Mouse (Mus musculus): Measurements from ENCODE around the gene Slc26a8. TPM values are rescaled to one million over a fixed set of nuclear protein-coding genes. Genes with fewer than 3 reads are reported as not detected.

Slc26a8 gene
- total RNA-seq, 1 experiment: 1.1 TPM

GRCm38 (mm10) chr17:28707136-28707627, 17.1 kb upstream of the Slc26a8 start:
- TF ChIP-seq CHD2 (IDR thresholded peaks at IDR 0.05; ENCODE audit: low read depth, low read length) (no peak), MAFK (IDR thresholded peaks at IDR 0.05; ENCODE audit: insufficient read depth, low read depth, low read length) (no peak), HCFC1 (IDR thresholded peaks at IDR 0.05; ENCODE audit: borderline replicate concordance, insufficient read depth, low read length) (no peak), ZNF384 (IDR thresholded peaks at IDR 0.05; ENCODE audit: low read depth, low read length) (no peak), ZC3H11A (IDR thresholded peaks at IDR 0.05; ENCODE audit: borderline replicate concordance, low read depth, low read length) (no peak)
- Histone ChIP-seq H3K4me3 (ENCODE audit: insufficient read depth in 1 of 2, low read depth in 1 of 2, low read length in 2 of 2, poor library complexity in 1 of 2, severe bottlenecking in 1 of 2) (no peak overlapping the region), H3K27ac (ENCODE audit: insufficient read depth, low read depth, low read length, poor library complexity, severe bottlenecking) (no peak overlapping the region), H3K9me3 (ENCODE audit: control insufficient read depth, insufficient read depth, low read depth, low read length) (no peaks in the 10 kb centered on the region), H3K36me3 (ENCODE audit: control insufficient read depth, insufficient read depth, low read length, poor library complexity, severe bottlenecking) (peaks cover 3% of the 10 kb centered on the region; the same call in 1 of the 2 replicates), H3K9ac (ENCODE audit: insufficient read depth, low read depth, low read length, poor library complexity, severe bottlenecking) (no peak overlapping the region), H3K4me1 (ENCODE audit: control insufficient read depth in 2 of 2, insufficient read depth in 2 of 2, low read length in 2 of 2, poor library complexity in 1 of 2) (peaks cover 0 to 4% of the 10 kb centered on the region in 2 experiments; a peak in 2 of 4 replicates)
- DNase-seq (ENCODE audit: low read depth, low spot score): no peak
- in situ Hi-C loops (cut with MboI; ENCODE audit: low sequenced_read_pairs in 2 of 2, unreplicated experiment in 2 of 2): no loop called here

- no peak for TF ChIP-seq CHD2 (IDR thresholded peaks at IDR 0.05; ENCODE audit: low read depth, low read length)
- no peak for TF ChIP-seq HCFC1 (IDR thresholded peaks at IDR 0.05; ENCODE audit: borderline replicate concordance, insufficient read depth, low read length)
- no peak for TF ChIP-seq ZNF384 (IDR thresholded peaks at IDR 0.05; ENCODE audit: low read depth, low read length)
- no peak for TF ChIP-seq ZC3H11A (IDR thresholded peaks at IDR 0.05; ENCODE audit: borderline replicate concordance, low read depth, low read length)
- no peak for TF ChIP-seq MAFK (IDR thresholded peaks at IDR 0.05; ENCODE audit: insufficient read depth, low read depth, low read length)
- H3K9ac ChIP-seq (ENCODE audit: insufficient read depth, low read depth, low read length, poor library complexity, severe bottlenecking): no peak overlapping the region
- in situ Hi-C loops (cut with MboI; ENCODE audit: low sequenced_read_pairs in 2 of 2, unreplicated experiment in 2 of 2): no loop called here
- H3K36me3 ChIP-seq (ENCODE audit: control insufficient read depth, insufficient read depth, low read length, poor library complexity, severe bottlenecking): peaks cover 3% of the 10 kb centered on the region; the same call in 1 of the 2 replicates
- no peaks in the 10 kb centered on the region for H3K9me3 ChIP-seq (ENCODE audit: control insufficient read depth, insufficient read depth, low read depth, low read length)
- H3K4me3 ChIP-seq (ENCODE audit: insufficient read depth in 1 of 2, low read depth in 1 of 2, low read length in 2 of 2, poor library complexity in 1 of 2, severe bottlenecking in 1 of 2): no peak overlapping the region
- H3K4me1 ChIP-seq (ENCODE audit: control insufficient read depth in 2 of 2, insufficient read depth in 2 of 2, low read length in 2 of 2, poor library complexity in 1 of 2): peaks cover 0 to 6% of the 10 kb centered on the region in 2 experiments; a peak in 2 of 4 replicates
- no peak overlapping the region for H3K27ac ChIP-seq (ENCODE audit: insufficient read depth, low read depth, low read length, poor library complexity, severe bottlenecking)
- DNase-seq (ENCODE audit: low read depth, low spot score): no peak
Measured at GRCm38 (mm10) chr17:28706697-28707096, 16.7 kb upstream of the Slc26a8 start.

- in situ Hi-C loops (cut with MboI; ENCODE audit: low sequenced_read_pairs in 2 of 2, unreplicated experiment in 2 of 2): no loop called here
- DNase-seq (ENCODE audit: low read depth, low spot score): no peak
- Histone ChIP-seq H3K4me3 (ENCODE audit: insufficient read depth in 1 of 2, low read depth in 1 of 2, low read length in 2 of 2, poor library complexity in 1 of 2, severe bottlenecking in 1 of 2) (no peak overlapping the region), H3K9me3 (ENCODE audit: control insufficient read depth, insufficient read depth, low read depth, low read length) (no peaks in the 10 kb centered on the region), H3K4me1 (ENCODE audit: control insufficient read depth in 2 of 2, insufficient read depth in 2 of 2, low read length in 2 of 2, poor library complexity in 1 of 2) (peaks cover 0 to 4% of the 10 kb centered on the region in 2 experiments; a peak in 1 of 4 replicates), H3K9ac (ENCODE audit: insufficient read depth, low read depth, low read length, poor library complexity, severe bottlenecking) (no peak overlapping the region), H3K27ac (ENCODE audit: insufficient read depth, low read depth, low read length, poor library complexity, severe bottlenecking) (no peak overlapping the region), H3K36me3 (ENCODE audit: control insufficient read depth, insufficient read depth, low read length, poor library complexity, severe bottlenecking) (peaks cover 2% of the 10 kb centered on the region; the same call in 1 of the 2 replicates)
- TF ChIP-seq ZC3H11A (IDR thresholded peaks at IDR 0.05; ENCODE audit: borderline replicate concordance, low read depth, low read length) (no peak), ZNF384 (IDR thresholded peaks at IDR 0.05; ENCODE audit: low read depth, low read length) (no peak), HCFC1 (IDR thresholded peaks at IDR 0.05; ENCODE audit: borderline replicate concordance, insufficient read depth, low read length) (no peak), MAFK (IDR thresholded peaks at IDR 0.05; ENCODE audit: insufficient read depth, low read depth, low read length) (no peak), CHD2 (IDR thresholded peaks at IDR 0.05; ENCODE audit: low read depth, low read length) (no peak)
Measured at GRCm38 (mm10) chr17:28702646-28703045, 12.6 kb upstream of the Slc26a8 start.

- H3K9ac ChIP-seq (ENCODE audit: insufficient read depth, low read depth, low read length, poor library complexity, severe bottlenecking): no peak overlapping the region
- DNase-seq (ENCODE audit: low read depth, low spot score): no peak
- TF ChIP-seq CHD2 (IDR thresholded peaks at IDR 0.05; ENCODE audit: low read depth, low read length) (no peak), ZC3H11A (IDR thresholded peaks at IDR 0.05; ENCODE audit: borderline replicate concordance, low read depth, low read length) (no peak), ZNF384 (IDR thresholded peaks at IDR 0.05; ENCODE audit: low read depth, low read length) (no peak), MAFK (IDR thresholded peaks at IDR 0.05; ENCODE audit: insufficient read depth, low read depth, low read length) (no peak), HCFC1 (IDR thresholded peaks at IDR 0.05; ENCODE audit: borderline replicate concordance, insufficient read depth, low read length) (no peak)
- H3K9me3 ChIP-seq (ENCODE audit: control insufficient read depth, insufficient read depth, low read depth, low read length): no peaks in the 10 kb centered on the region
- peaks cover 0 to 4% of the 10 kb centered on the region in 2 experiments; a peak in 1 of 4 replicates for H3K4me1 ChIP-seq (ENCODE audit: control insufficient read depth in 2 of 2, insufficient read depth in 2 of 2, low read length in 2 of 2, poor library complexity in 1 of 2)
- H3K36me3 ChIP-seq (ENCODE audit: control insufficient read depth, insufficient read depth, low read length, poor library complexity, severe bottlenecking): peaks cover 2% of the 10 kb centered on the region; the same call in 1 of the 2 replicates
- in situ Hi-C loops (cut with MboI; ENCODE audit: low sequenced_read_pairs in 2 of 2, unreplicated experiment in 2 of 2): no loop called here
- H3K27ac ChIP-seq (ENCODE audit: insufficient read depth, low read depth, low read length, poor library complexity, severe bottlenecking): no peak overlapping the region
- no peak overlapping the region for H3K4me3 ChIP-seq (ENCODE audit: insufficient read depth in 1 of 2, low read depth in 1 of 2, low read length in 2 of 2, poor library complexity in 1 of 2, severe bottlenecking in 1 of 2)
Measured at GRCm38 (mm10) chr17:28701737-28702136, 11.7 kb upstream of the Slc26a8 start.

Data from ES-E14 (cell line).